Mouse (Mus musculus) brain, embryonic 14.5 days (tissue): ENCODE measurements around the gene Klre1.

Source experiments
- CTCF ChIP-seq: fragments of 200-500 bp; IDR thresholded peaks from 2 replicates; pipeline ENCODE4 v1.5.1; 2012; ENCODE audit warnings: inconsistent platforms, mild to moderate bottlenecking, moderate library complexity, borderline replicate concordance; ENCODE audit not compliant: insufficient read depth, insufficient read length; ENCODE audit errors: extremely low read depth
- POLR2A ChIP-seq: fragments of 200-500 bp; IDR thresholded peaks from 2 replicates; pipeline ENCODE4 v1.6.1; 2012; ENCODE audit warnings: mild to moderate bottlenecking, inconsistent platforms, borderline replicate concordance; ENCODE audit not compliant: poor library complexity, insufficient read depth, insufficient read length, severe bottlenecking; ENCODE audit errors: extremely low read depth

GRCm38 (mm10) chr6:129541931-129542330 lies 35.8 kb upstream of the Klre1 start:
- TF ChIP-seq CTCF (no peak), POLR2A (no peak)
